Mouse (Mus musculus) ES-Bruce4 (cell line): ENCODE measurements at regions not wholly inside any gene's neighbourhood (a gene's known extent, or its start where the extent isn't known, plus 50 kb on each side); places are given as distances from the start of the nearest gene placed in this dataset.

Experiments used
- CTCF ChIP-seq: IDR thresholded peaks from one replicate; pipeline ENCODE4 v1.8.1; 2011; ENCODE audit warnings: low read depth, low read length
- POLR2A ChIP-seq: IDR thresholded peaks from one replicate; pipeline ENCODE4 v1.8.1; 2011; ENCODE audit warnings: low read length; ENCODE audit not compliant: insufficient read depth

DNA sequence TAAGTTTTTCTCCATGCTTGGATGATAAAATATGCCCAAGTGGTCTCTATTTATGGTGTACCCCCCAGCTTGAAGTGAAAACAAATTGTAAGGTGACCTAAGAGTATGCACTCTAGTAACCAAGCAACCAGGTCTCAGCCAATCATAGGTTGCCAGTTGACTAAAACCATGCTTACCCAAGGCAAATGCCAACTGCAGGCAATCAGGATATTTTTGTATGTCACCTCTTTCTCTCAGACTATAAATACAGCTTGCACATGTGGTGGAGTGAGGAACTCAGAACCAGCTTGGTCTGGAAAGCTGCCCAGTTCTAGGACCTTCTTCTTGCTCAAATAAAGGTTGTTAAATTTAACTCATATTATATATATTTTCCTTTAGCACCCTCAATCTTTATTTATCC lies 476.0 kb upstream of the Gm26657 start:
- TF ChIP-seq POLR2A (no peak), CTCF (no peak)
